Mouse (Mus musculus): ENCODE results near the gene Podxl2. TPM values are rescaled to one million over a fixed set of nuclear protein-coding genes. Genes with fewer than 3 reads are reported as not detected.

Podxl2 gene
- total RNA-seq, 2 experiments from 2014 or later = 212 to 229 TPM

- DNase-seq (ENCODE audit: low spot score in 2 of 2) = no peak
These were observed 70.7 kb downstream of the Podxl2 start for GRCm38 (mm10) chr6:88803957-88804695.

DNA sequence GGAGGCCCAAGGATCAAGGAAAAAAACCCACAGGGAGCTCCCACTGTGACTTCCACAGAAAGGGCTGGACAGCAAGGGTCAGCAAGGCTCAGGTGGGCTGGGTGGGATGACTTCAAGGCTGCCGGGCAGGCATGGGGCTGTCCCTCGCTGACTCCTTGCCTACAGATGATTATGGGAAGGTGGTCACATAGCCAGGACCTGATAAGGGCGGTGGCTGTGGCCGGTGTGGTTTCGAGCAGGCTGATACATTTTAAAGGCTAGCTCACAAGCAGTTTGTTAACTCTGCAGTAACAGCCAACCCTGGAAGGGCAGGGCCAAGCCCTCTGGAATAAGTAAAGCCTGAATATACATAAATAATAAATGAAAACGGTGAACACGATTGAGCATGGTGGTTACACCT is 71.8 kb downstream of the Podxl2 start:
- no peak for DNase-seq (ENCODE audit: low spot score in 2 of 2)

DNA sequence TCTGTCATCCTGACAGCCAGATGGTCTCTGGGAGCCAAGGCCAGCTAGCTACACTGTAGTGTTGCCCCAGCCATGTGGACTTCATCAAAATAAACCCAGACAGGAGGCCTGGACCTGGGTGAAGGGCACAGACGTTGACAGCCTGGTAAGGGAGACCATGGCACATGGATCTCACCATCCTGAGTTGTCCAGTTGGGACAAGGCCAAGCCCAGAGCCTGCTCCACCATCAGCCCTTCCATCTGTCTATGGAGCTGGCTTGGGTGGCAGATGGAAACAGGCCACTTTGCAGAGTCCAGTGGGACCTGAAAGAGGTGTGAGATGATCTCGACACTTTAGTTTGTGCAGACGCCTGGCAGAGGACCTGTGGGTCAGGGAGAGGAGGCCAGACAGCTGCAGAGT is 74.1 kb downstream of the Podxl2 start:
- DNase-seq (ENCODE audit: low spot score in 2 of 2) = no peak

DNA sequence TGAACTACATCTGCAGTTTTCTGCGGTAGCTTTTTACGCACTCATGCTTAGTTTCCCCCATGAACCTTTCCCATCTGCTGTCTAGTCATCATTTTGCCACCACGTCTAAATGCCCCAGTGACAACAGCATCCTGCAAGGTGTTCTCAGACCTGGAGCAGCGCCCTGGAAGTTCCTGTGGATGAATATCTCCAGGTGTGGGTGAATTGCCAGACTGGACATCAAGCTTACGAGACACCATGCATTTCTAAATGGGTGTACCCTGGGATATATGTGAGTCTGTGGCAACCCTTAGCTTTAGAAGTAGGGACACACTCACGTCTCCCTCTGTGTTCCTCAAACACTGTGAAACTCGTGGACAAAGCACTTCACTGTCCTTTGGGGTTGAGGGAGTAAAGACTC is 74.7 kb downstream of the Podxl2 start:
- no peak for DNase-seq (ENCODE audit: low spot score in 2 of 2)

DNA sequence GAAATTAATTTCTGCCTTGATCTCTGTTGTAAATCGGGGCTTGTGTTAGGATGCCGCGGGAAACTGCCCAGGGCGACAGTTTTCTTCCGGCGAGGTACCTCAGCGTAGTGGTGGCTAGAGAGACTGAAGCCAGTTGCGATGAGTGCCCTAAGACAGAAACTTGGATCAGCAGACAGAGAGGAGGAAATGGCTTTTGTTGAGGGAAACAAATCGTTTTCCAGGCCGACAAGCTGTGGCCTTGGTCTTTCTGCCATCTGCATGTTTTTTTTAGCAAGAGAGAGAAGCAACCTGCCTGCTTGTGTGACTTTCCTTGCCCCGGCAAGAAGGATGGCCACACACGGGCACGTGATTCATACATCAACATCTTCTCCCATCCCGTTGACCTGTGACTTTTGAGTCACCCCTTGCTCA is 80.3 kb downstream of the Podxl2 start:
- DNase-seq (ENCODE audit: low spot score in 2 of 2) = no peak

GRCm38 (mm10) chr6:88793872-88794271 is 81.0 kb downstream of the Podxl2 start:
- no peak for DNase-seq (ENCODE audit: low spot score in 2 of 2)

DNA sequence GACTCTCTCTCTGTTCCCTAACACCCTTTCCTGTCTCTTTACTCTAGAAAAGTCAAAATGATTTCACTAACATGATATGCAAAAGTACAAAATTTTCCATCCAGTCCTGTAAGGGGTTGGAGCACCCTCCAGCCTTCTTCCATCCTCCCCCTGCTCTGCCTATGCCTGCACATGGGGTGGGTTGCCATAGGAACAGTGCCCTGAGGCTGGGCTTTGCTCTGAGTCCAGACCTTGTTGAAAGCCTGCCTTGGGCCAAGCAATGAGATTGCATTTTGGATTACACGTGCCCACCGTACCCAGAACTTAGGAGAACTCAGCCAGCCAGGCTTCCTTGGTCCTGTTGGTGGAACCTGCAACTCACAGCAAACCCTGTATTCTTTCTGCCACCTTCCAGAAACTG is 81.6 kb downstream of the Podxl2 start:
- no peak for DNase-seq (ENCODE audit: low spot score in 2 of 2)

Other genes starting within 250 kb of the Podxl2 start
- gene Kbtbd12, start 237.1 kb downstream of the Podxl2 start, total RNA-seq (2021) = 1 to 10 TPM in 1 of 2 experiments, under 1 TPM in 1; 0.21 to 1.2 TPM
- 100 to 1,000 TPM; 174 to 186 TPM for gene Mgll, start 150.6 kb downstream of the Podxl2 start, total RNA-seq (2021)
- 10 to 100 TPM; 25.8 to 32.1 TPM for gene Abtb1, start 33.1 kb downstream of the Podxl2 start, total RNA-seq (2021)
- gene Mcm2, start 23.7 kb upstream of the Podxl2 start, total RNA-seq (2021) = 1 to 10 TPM; 5.4 to 7.8 TPM
- gene Tpra1, start 27.2 kb upstream of the Podxl2 start, total RNA-seq (2021) = 10 to 100 TPM; 36.7 to 38.0 TPM

Data from layer of hippocampus, postnatal 14 days (tissue).